Mouse (Mus musculus) heart, postnatal 25 days (tissue): Measurements from ENCODE around the gene Klhl12. TPM values are rescaled to one million over a fixed set of nuclear protein-coding genes. Genes with fewer than 3 reads are reported as not detected.
"Not testable (repeated sequence)": the region's sequence is repeated elsewhere in the genome, so short reads cannot be mapped to it uniquely, and the experiment has no call there.

Source experiments
- DNase-seq: peaks from one replicate; pipeline ENCODE4 v3.0.0; 2022; ENCODE audit warnings: low spot score
- intact Hi-C: fragments of 180-260 bp; cut with DNase I; formaldehyde crosslinking; loops from one replicate; pipeline ENCODE4 v1.15.1; 2025
- total RNA-seq, 2 experiments: library from RNA; stranded (reverse); gene quantifications; 2 replicates each; pipeline ENCODE4 v1.2.3; 2021

The Klhl12 gene
- total RNA-seq: 10 to 100 TPM; 19.1 to 20.5 TPM

- peak; percentile 81 for DNase-seq
- intact Hi-C loops: loop anchor here (1.0 to 5.0 kb wide), 2 partner anchors 38 to 87 kb away; partner anchors contain the start of gene Adipor1
Observed at GRCm38 (mm10) chr1:134454904-134455824, at the start of gene Klhl12. Klhl12 (plus strand) TSS chr1:134455531.

- intact Hi-C loops: no loop called here
- DNase-seq: no peak
Observed at GRCm38 (mm10) chr1:134406414-134406771, 48.9 kb upstream of the Klhl12 start.

GRCm38 (mm10) chr1:134408080-134408479, 47.3 kb upstream of the Klhl12 start:
- intact Hi-C loops: no loop called here
- DNase-seq: no peak

- DNase-seq: no peak
- intact Hi-C loops: no loop called here
Observed at GRCm38 (mm10) chr1:134411706-134412629, 43.4 kb upstream of the Klhl12 start.

- intact Hi-C loops: loop anchor here (2.0 kb wide), 1 partner anchor 51 kb away; no protein-coding TSS in a partner anchor
- no peak for DNase-seq
Observed at GRCm38 (mm10) chr1:134414038-134414437, 41.3 kb upstream of the Klhl12 start.

GRCm38 (mm10) chr1:134414501-134415167, 40.7 kb upstream of the Klhl12 start:
- DNase-seq: no peak
- intact Hi-C loops: loop anchor here (2.0 to 5.0 kb wide), 2 partner anchors 38 to 52 kb away; no protein-coding TSS in a partner anchor

GRCm38 (mm10) chr1:134415168-134415831, 40.0 kb upstream of the Klhl12 start, which contains the start of gene Adipor1:
Adipor1 (plus strand) TSS chr1:134415378.
- intact Hi-C loops: loop anchor here (2.0 to 5.0 kb wide), 2 partner anchors 37 to 52 kb away; no protein-coding TSS in a partner anchor
- DNase-seq: peak; percentile 96

- no peak for DNase-seq
- intact Hi-C loops: loop anchor here (5.0 kb wide), 1 partner anchor 34 kb away; no protein-coding TSS in a partner anchor
Observed at GRCm38 (mm10) chr1:134418414-134418975, 36.8 kb upstream of the Klhl12 start.

- intact Hi-C loops: loop anchor here (5.0 kb wide), 1 partner anchor 33 kb away; no protein-coding TSS in a partner anchor
- DNase-seq: no peak
Observed at GRCm38 (mm10) chr1:134419176-134419575, 36.2 kb upstream of the Klhl12 start.

- DNase-seq: no peak
- intact Hi-C loops: loop anchor here (5.0 kb wide), 1 partner anchor 32 kb away; no protein-coding TSS in a partner anchor
Observed at GRCm38 (mm10) chr1:134419751-134420458, 35.4 kb upstream of the Klhl12 start.

GRCm38 (mm10) chr1:134423911-134424310, 31.4 kb upstream of the Klhl12 start:
- no peak for DNase-seq
- intact Hi-C loops: no loop called here

- no peak for DNase-seq
- intact Hi-C loops: no loop called here
Observed at GRCm38 (mm10) chr1:134426289-134426688, 29.0 kb upstream of the Klhl12 start.

GRCm38 (mm10) chr1:134433002-134433401, 22.3 kb upstream of the Klhl12 start:
- intact Hi-C loops: no loop called here

GRCm38 (mm10) chr1:134433473-134433872, 21.9 kb upstream of the Klhl12 start:
- intact Hi-C loops: no loop called here
- no peak for DNase-seq

More at GRCm38 (mm10) chr1:134433002-134433401, 22.3 kb upstream of the Klhl12 start:
- no peak for DNase-seq

- DNase-seq: no peak
- intact Hi-C loops: no loop called here
Observed at GRCm38 (mm10) chr1:134435414-134435813, 19.9 kb upstream of the Klhl12 start.

- intact Hi-C loops: no loop called here
- no peak for DNase-seq
Observed at GRCm38 (mm10) chr1:134440437-134440836, 14.9 kb upstream of the Klhl12 start.

GRCm38 (mm10) chr1:134441737-134442136, 13.6 kb upstream of the Klhl12 start:
- intact Hi-C loops, DNase-seq: not testable (repeated sequence)

- intact Hi-C loops: no loop called here
- no peak for DNase-seq
Observed at GRCm38 (mm10) chr1:134442394-134442793, 12.9 kb upstream of the Klhl12 start.
